Mouse (Mus musculus) heart, embryonic 16.5 days (tissue): Measurements from ENCODE around the gene P2rx5. TPM values are rescaled to one million over a fixed set of nuclear protein-coding genes. Genes with fewer than 3 reads are reported as not detected.

Experiments used
- ATAC-seq: fragments of 200-750 bp; cut with Nextera tagmentation; replicated peaks from 2 replicates; pipeline ENCODE4 v1.8.0; 2017; ENCODE audit warnings: moderate number of reproducible peaks; ENCODE audit not compliant: insufficient read depth, low FRiP score; ENCODE audit errors: extremely low read depth
- H3K27ac ChIP-seq: fragments of 300-500 bp; sonication (generic); 2 replicates; pipeline ENCODE4 v1.5.1; 2014; ENCODE audit warnings: mild to moderate bottlenecking, low read length, control low read depth, moderate library complexity
- H3K27me3 ChIP-seq: fragments of 300-500 bp; sonication (generic); 2 replicates; pipeline ENCODE4 v1.6.1; 2014; ENCODE audit warnings: low read length, mixed read lengths; ENCODE audit not compliant: control insufficient read depth, insufficient read depth
- H3K36me3 ChIP-seq: fragments of 300-500 bp; sonication (generic); 2 replicates; pipeline ENCODE4 v1.6.1; 2014; ENCODE audit not compliant: control insufficient read depth, insufficient read depth
- H3K4me1 ChIP-seq: fragments of 300-500 bp; sonication (generic); 2 replicates; pipeline ENCODE4 v1.6.1; 2014; ENCODE audit warnings: low read length, mixed read lengths; ENCODE audit not compliant: control insufficient read depth, insufficient read depth
- H3K4me2 ChIP-seq: fragments of 300-500 bp; sonication (generic); 2 replicates; pipeline ENCODE4 v1.6.1; 2014; ENCODE audit warnings: low read depth, mild to moderate bottlenecking, control low read depth, low read length
- H3K4me3 ChIP-seq: fragments of 300-500 bp; sonication (generic); 2 replicates; pipeline ENCODE4 v1.5.1; 2014; ENCODE audit warnings: mild to moderate bottlenecking, control low read depth, low read length
- H3K9ac ChIP-seq: fragments of 300-500 bp; sonication (generic); 2 replicates; pipeline ENCODE4 v1.6.1; 2014; ENCODE audit warnings: low read length, control low read depth
- H3K9me3 ChIP-seq: fragments of 300-500 bp; sonication (generic); replicated peaks from 2 replicates; pipeline ENCODE4 v1.6.1; 2016; ENCODE audit warnings: low read length; ENCODE audit not compliant: control insufficient read depth
- WGBS: fragments of 180-500 bp; shearing (Covaris S2); extraction: QIAGEN DNeasy Blood & Tissue Kit; methylation state at CpG from one replicate; pipeline ENCODE4 v1.1.7; 2014; 5-methylcytosine and 5-hydroxymethylcytosine counted together
- polyA plus RNA-seq: library from polyadenylated mRNA; unstranded; fragments of >200 nt; fragmentation: Nextera tagmentation; extraction: Ambion mirVana; gene quantifications from 2 replicates; pipeline ENCODE4 v1.2.1, GENCODE M21; 2015

P2rx5 gene
- polyA plus RNA-seq, 1 experiment from 2014 or later = 2.9 TPM

GRCm38 (mm10) chr11:73201021-73201420 lies 40.8 kb downstream of the P2rx5 start:
- H3K9ac ChIP-seq = no peak overlapping the region
- H3K36me3 ChIP-seq = no peaks in the 10 kb centered on the region
- no peak overlapping the region for H3K4me2 ChIP-seq
- no peaks in the 10 kb centered on the region for H3K27me3 ChIP-seq
- H3K9me3 ChIP-seq = no peaks in the 10 kb centered on the region
- ATAC-seq = no peak
- no peak overlapping the region for H3K4me3 ChIP-seq
- 77% methylated on average over 2 of the region's 2 CpGs for WGBS
- H3K27ac ChIP-seq = no peak overlapping the region
- peaks cover 9% of the 10 kb centered on the region for H3K4me1 ChIP-seq

GRCm38 (mm10) chr11:73201597-73201996 lies 41.4 kb downstream of the P2rx5 start:
- Histone ChIP-seq H3K36me3 (no peaks in the 10 kb centered on the region), H3K27ac (no peak overlapping the region), H3K4me2 (no peak overlapping the region), H3K4me1 (peaks cover 9% of the 10 kb centered on the region), H3K27me3 (no peaks in the 10 kb centered on the region), H3K9ac (no peak overlapping the region), H3K4me3 (no peak overlapping the region), H3K9me3 (no peaks in the 10 kb centered on the region)
- WGBS = 38% methylated on average over 4 of the region's 4 CpGs
- no peak for ATAC-seq

GRCm38 (mm10) chr11:73203895-73204294 lies 43.7 kb downstream of the P2rx5 start:
- no peaks in the 10 kb centered on the region for H3K27me3 ChIP-seq
- H3K4me2 ChIP-seq = no peak overlapping the region
- H3K9ac ChIP-seq = no peak overlapping the region
- peaks cover 6% of the 10 kb centered on the region for H3K4me1 ChIP-seq
- no peak for ATAC-seq
- no peak overlapping the region for H3K27ac ChIP-seq
- H3K36me3 ChIP-seq = no peaks in the 10 kb centered on the region
- H3K9me3 ChIP-seq = 0 out of 2 replicates have a peak, but pooled peaks cover 2% of the 10 kb centered on the region
- H3K4me3 ChIP-seq = no peak overlapping the region
- 75% methylated on average over 8 of the region's 8 CpGs for WGBS

- no peak overlapping the region for H3K4me2 ChIP-seq
- H3K27me3 ChIP-seq = no peaks in the 10 kb centered on the region
- H3K4me1 ChIP-seq = no peaks in the 10 kb centered on the region
- WGBS = 69% methylated on average over 7 of the region's 7 CpGs
- H3K4me3 ChIP-seq = no peak overlapping the region
- no peak overlapping the region for H3K9ac ChIP-seq
- 0 out of 2 replicates have a peak, but pooled peaks cover 2% of the 10 kb centered on the region for H3K9me3 ChIP-seq
- H3K27ac ChIP-seq = no peak overlapping the region
- no peaks in the 10 kb centered on the region for H3K36me3 ChIP-seq
- ATAC-seq = no peak
These were observed 45.0 kb downstream of the P2rx5 start for GRCm38 (mm10) chr11:73205194-73205593.

GRCm38 (mm10) chr11:73207621-73208020 lies 47.4 kb downstream of the P2rx5 start:
- H3K4me3 ChIP-seq = no peak overlapping the region
- ATAC-seq = no peak
- 76% methylated on average over 2 of the region's 2 CpGs for WGBS
- no peak overlapping the region for H3K4me2 ChIP-seq
- no peaks in the 10 kb centered on the region for H3K36me3 ChIP-seq
- H3K9ac ChIP-seq = no peak overlapping the region
- 0 out of 2 replicates have a peak, but pooled peaks cover 2% of the 10 kb centered on the region for H3K9me3 ChIP-seq
- H3K27me3 ChIP-seq = no peaks in the 10 kb centered on the region
- H3K27ac ChIP-seq = no peak overlapping the region
- no peaks in the 10 kb centered on the region for H3K4me1 ChIP-seq

GRCm38 (mm10) chr11:73213956-73214355 lies 53.7 kb downstream of the P2rx5 start:
- Histone ChIP-seq H3K36me3 (no peaks in the 10 kb centered on the region), H3K4me1 (no peaks in the 10 kb centered on the region), H3K27me3 (no peaks in the 10 kb centered on the region), H3K4me2 (no peak overlapping the region), H3K9me3 (no peaks in the 10 kb centered on the region), H3K9ac (no peak overlapping the region), H3K4me3 (no peak overlapping the region), H3K27ac (no peak overlapping the region)
- ATAC-seq = no peak
- 63% methylated on average over 3 of the region's 3 CpGs for WGBS

- H3K4me3 ChIP-seq = no peak overlapping the region
- no peak overlapping the region for H3K4me2 ChIP-seq
- H3K36me3 ChIP-seq = no peaks in the 10 kb centered on the region
- H3K9me3 ChIP-seq = no peaks in the 10 kb centered on the region
- ATAC-seq = no peak
- no peak overlapping the region for H3K9ac ChIP-seq
- 58% methylated on average over 2 of the region's 2 CpGs for WGBS
- no peaks in the 10 kb centered on the region for H3K4me1 ChIP-seq
- no peaks in the 10 kb centered on the region for H3K27me3 ChIP-seq
- no peak overlapping the region for H3K27ac ChIP-seq
These were observed 59.5 kb downstream of the P2rx5 start for GRCm38 (mm10) chr11:73219671-73220070.

GRCm38 (mm10) chr11:73220651-73221050 lies 60.4 kb downstream of the P2rx5 start:
- H3K27ac ChIP-seq = no peak overlapping the region
- H3K4me3 ChIP-seq = no peak overlapping the region
- 88% methylated on average over 1 of the region's 1 CpGs for WGBS
- H3K36me3 ChIP-seq = no peaks in the 10 kb centered on the region
- H3K9ac ChIP-seq = no peak overlapping the region
- H3K9me3 ChIP-seq = no peaks in the 10 kb centered on the region
- H3K27me3 ChIP-seq = no peaks in the 10 kb centered on the region
- no peak for ATAC-seq
- H3K4me2 ChIP-seq = no peak overlapping the region
- no peaks in the 10 kb centered on the region for H3K4me1 ChIP-seq
